Mouse (Mus musculus) adrenal gland, postnatal 10 days (tissue): ENCODE results near the gene Ly86. TPM values are rescaled to one million over a fixed set of nuclear protein-coding genes. Genes with fewer than 3 reads are reported as not detected.

ENCODE experiments used
- DNase-seq: peaks from one replicate; pipeline ENCODE4 v3.0.0; 2021; ENCODE audit warnings: mixed read lengths
- total RNA-seq, 2 experiments: library from RNA; stranded (reverse); gene quantifications; 2 replicates each; pipeline ENCODE4 v1.2.3; 2021

The Ly86 gene
- total RNA-seq, 2 experiments from 2014 or later = 4.2 to 4.6 TPM

DNA sequence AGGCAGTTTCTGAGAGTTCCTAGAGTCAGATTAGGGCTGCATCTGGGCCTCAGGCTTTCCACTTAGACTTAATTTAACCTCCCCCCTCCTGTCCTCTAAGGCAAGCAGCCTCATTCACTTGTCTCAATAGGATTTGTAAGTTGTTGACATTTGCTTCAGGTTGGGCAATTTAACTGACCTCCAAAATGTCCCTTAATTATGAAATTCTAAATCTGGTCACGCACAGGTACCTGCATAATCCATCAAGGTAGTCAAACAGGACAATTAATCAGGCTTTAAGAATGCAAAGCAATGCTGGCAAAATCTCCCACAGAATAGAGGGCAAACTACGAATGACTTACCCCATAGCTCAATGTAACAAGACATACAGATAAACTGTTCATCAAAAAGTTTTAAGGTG, 8.0 kb downstream of the Ly86 start:
- DNase-seq = no peak

DNA sequence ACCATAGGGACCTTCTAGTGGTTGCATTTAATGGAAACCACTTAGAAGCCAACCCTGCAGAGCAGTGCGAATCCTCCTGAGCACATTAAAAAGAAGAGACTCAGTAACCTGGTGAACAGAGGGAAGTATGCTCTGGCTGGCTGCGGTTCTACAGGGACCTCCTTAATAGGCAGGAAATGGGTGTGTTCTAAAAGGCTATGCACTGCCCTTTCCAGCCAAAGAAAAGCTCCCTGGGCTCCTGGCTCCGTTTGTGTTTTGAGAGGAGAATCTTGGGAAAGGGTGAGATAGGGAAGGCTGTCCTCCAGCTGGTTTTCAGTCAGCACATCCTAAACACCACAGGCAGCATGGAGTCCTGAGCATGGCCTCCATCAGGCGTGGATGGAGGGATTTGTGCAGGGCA, 8.9 kb downstream of the Ly86 start:
- DNase-seq = no peak

- no peak for DNase-seq
Measured at GRCm38 (mm10) chr13:37354432-37354831, 9.4 kb downstream of the Ly86 start.

- no peak for DNase-seq
Measured at GRCm38 (mm10) chr13:37355642-37356331, 10.8 kb downstream of the Ly86 start.

GRCm38 (mm10) chr13:37356549-37356948, 11.5 kb downstream of the Ly86 start:
- DNase-seq = no peak

DNA sequence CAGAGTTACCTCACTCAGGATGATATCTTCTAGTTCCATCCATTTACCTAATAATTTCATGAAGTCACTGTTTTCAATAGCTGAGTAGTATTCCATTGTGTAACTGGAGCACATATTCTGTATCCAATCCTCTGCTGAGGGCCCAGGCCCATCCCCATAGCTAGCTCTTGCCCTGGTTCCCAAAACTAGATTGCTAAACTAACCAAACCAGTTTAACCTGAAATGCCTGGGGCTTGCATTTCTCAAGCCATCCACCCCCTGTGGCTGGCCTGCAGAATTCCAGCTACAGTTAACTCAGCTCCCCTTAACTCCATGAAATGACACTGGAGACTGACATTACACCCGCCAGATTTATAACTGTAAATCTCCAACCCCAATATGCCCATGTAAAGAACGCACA, 13.1 kb downstream of the Ly86 start:
- no peak for DNase-seq

- DNase-seq = no peak
Measured at GRCm38 (mm10) chr13:37361249-37361648, 16.2 kb downstream of the Ly86 start.

- DNase-seq = no peak
Measured at GRCm38 (mm10) chr13:37364351-37364750, 19.3 kb downstream of the Ly86 start.

- DNase-seq = no peak
Measured at GRCm38 (mm10) chr13:37376411-37376810, 31.4 kb downstream of the Ly86 start.

DNA sequence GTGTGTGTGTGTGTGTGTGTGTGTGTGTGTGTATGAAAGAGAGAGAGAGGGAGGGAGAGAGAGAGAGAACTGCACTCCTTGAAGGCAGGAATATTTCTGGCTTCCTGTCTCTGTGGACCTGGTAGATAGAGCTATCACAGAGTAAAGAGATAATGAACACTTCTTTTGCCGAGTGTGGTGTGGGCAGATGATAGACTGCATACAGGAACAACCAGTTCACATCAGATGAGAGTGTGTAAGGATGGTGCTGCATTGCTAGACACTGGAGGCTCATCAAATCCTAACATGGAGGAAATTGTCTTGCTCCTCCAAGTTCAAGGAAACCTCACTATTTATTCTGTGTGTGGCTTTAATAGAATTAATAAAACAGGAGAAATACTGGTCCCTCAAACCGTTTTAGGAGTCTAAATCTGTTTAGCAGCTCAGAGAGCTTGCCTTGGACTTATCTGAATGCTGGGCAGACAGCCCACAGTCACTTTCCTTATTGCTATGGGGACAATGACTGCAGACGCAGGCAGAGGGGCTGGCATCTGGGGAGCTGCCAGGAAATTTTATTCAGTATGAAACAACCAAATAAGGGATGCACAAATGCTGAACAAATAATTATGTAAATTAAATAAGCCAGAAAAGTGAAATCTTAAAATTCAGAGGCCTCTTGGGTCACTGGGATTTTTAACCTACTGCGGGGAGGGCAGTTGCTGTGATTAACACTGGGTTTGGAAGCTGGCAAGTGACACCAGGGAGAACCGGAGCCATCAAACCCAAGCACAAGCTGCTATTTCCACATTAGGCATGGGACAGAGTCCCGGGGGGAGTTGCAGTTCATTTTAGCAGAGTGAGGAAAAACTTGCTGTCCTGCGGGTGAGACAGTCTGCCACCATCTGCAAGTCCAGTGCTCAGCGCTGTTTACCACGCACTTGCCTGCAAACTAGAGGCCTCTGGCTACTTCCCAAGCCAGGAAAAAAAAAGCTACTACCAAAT, 43.5 kb downstream of the Ly86 start:
- DNase-seq = peak; percentile 53

- no peak for DNase-seq
Measured at GRCm38 (mm10) chr13:37389296-37389695, 44.3 kb downstream of the Ly86 start.

GRCm38 (mm10) chr13:37398791-37399190, 53.8 kb downstream of the Ly86 start:
- DNase-seq = peak; percentile 27

- peak; percentile 32 for DNase-seq
Measured at GRCm38 (mm10) chr13:37399340-37399739, 54.3 kb downstream of the Ly86 start.

DNA sequence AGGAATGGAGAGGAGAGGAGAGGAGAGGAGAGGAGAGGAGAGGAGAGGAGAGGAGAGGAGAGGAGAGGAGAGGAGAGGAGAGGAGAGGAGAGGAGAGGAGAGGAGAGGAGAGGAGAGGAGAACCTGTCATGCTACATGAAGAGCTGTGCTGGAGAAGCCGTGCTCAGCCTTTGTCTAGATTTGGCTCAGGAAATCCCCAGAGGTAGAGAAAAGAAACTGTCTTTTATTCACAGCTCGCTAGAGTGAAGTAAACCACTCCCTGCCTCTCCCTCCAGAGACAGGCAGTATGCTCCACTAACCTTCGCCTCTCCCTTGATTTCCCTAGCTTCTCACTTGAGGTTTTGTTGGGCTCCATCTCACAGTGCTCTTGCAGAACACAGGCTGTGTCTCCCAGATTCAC, 57.4 kb downstream of the Ly86 start:
- no peak for DNase-seq

DNA sequence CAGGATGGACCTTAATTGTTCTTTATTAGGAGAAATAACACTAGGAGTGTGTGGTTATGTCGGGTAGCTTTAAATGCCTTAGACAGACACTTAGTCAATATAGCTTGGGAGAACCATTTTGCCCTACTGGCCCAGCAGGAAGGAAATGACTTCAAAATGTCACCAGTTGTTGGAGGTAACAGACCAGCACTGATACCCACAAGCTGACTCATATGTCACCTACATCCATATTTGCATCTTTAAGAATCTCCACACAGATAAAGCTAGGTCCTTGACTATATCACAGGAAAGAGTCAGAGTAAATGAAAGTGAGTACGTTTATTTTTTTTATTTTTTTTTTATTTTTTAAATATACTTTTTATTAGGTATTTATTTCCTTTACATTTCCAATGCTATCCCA, 58.7 kb downstream of the Ly86 start:
- DNase-seq = no peak

DNA sequence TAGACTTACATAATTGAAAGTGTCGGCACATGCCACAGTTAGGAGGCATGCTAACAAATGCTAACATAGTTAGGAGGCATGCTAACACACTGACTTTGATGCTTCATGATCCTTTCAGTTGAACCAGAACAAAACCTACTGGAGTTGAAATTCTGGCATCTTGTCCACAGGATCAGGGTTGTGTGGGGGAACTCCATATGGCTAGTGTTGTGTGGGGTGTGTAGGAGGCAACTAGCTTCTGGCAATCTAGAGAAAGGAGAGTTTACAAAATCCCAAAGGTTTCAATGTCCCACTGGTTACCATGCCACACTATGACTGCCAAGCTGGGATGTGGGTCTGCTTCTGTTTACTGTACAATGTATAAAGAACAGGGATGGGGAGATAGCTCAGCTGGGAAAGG, 70.7 kb downstream of the Ly86 start:
- no peak for DNase-seq

DNA sequence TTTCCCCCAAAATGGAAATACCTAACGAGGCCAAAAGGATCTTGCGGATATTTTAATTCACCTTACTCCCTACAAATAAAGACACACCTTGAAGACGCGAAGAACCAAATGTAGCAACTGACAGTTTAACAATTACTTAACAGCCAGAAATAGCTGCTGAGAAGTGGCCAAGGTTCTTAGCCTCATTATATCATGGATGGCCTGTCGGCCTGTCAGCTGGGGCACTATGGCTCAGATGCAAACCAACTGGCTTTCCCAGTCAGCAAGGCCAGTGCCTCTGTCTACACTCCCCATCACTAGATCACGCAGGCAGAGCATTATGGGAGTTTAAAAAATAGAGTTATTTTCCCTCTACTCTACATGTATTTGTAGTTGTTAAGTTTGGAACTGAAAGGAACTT, 78.4 kb downstream of the Ly86 start:
- DNase-seq = no peak

DNA sequence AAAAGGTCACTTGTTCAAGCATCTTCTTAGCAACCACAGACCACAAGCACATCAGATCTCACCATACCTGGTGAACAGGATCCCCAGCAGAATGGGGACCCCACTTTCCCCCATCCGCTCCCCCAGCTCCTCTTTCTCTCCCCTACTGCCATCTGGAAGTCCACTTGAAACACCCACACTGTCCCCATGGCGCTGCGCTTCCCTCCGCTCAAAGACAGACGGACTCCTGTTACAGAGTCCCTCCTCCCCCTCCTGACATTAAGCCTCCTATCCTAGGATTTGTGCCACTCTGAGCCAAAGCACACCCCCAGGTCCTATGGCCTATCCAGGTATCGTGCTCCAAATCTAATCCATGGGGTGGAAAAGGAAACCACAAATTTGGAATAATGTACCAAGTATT, 79.9 kb downstream of the Ly86 start:
- DNase-seq = no peak

GRCm38 (mm10) chr13:37425406-37425805, 80.4 kb downstream of the Ly86 start:
- no peak for DNase-seq

DNA sequence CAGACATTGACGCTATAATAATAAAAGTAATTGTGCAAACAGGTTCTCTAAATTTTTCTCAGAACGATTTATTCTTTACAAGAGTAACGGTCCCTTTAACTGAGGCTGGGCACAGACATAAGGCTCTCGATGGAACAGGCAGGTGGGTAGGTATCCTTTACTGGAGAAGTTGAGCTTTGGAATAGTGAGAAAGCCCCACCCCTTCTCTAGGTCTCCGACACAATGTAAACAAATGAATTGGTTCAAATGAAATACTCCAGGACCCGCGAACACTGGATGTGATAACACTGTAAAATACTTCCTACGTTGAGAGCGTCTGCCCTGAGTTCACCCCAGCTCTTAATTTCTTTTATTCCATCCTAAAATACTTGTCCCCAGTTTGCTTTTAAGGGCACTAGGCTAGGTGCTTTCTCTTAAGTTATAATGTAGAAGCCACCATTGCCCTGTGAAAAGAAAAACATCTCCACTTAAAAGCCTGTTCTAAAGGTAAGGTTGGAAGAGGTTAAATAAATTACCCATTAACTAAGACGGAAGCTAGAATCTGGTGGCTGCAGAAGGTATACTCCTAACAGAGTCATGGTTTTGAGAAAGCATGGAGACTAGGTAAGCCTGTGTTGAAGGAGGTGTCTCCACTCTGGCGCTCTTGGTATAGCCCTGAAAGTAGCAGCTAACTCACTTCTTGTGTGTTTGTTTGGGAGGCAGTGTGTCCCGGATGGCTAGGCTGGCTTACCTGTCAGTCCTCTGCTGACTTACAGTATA, 81.7 kb downstream of the Ly86 start:
- DNase-seq = no peak

GRCm38 (mm10) chr13:37428496-37428895, 83.5 kb downstream of the Ly86 start:
- DNase-seq = no peak

- DNase-seq = no peak
Measured at GRCm38 (mm10) chr13:37429661-37430271, 84.8 kb downstream of the Ly86 start.
